Mouse (Mus musculus): ENCODE results near the gene Cep131.

- no peak for TF ChIP-seq POLR2A (IDR thresholded peaks at IDR 0.05; ENCODE audit: insufficient read depth, low read depth, low read length)
- 0 out of 2 replicates have a peak, but pooled peaks have one; percentile 5 for TF ChIP-seq CTCF (IDR thresholded peaks at IDR 0.05)
These were observed 71.9 kb downstream of the Cep131 start for GRCm38 (mm10) chr11:120014758-120015157.

All from heart, adult 2 months (tissue).